Mouse (Mus musculus) thymus, adult 2 months (tissue): ENCODE measurements around the gene Aco2.

ENCODE experiments used
- CTCF ChIP-seq: fragments of 200-500 bp; IDR thresholded peaks from 2 replicates; pipeline ENCODE4 v1.5.1; 2012; ENCODE audit warnings: mild to moderate bottlenecking, control low read depth, low read length, moderate library complexity, borderline replicate concordance; ENCODE audit not compliant: control insufficient read depth, poor library complexity, insufficient read depth; ENCODE audit errors: extremely low read depth
- POLR2A ChIP-seq: fragments of 200-500 bp; IDR thresholded peaks from 2 replicates; pipeline ENCODE4 v1.6.1; 2012; ENCODE audit warnings: mild to moderate bottlenecking, low read length, control low read depth, moderate library complexity; ENCODE audit not compliant: control insufficient read depth, poor library complexity, insufficient read depth; ENCODE audit errors: extremely low read depth

DNA sequence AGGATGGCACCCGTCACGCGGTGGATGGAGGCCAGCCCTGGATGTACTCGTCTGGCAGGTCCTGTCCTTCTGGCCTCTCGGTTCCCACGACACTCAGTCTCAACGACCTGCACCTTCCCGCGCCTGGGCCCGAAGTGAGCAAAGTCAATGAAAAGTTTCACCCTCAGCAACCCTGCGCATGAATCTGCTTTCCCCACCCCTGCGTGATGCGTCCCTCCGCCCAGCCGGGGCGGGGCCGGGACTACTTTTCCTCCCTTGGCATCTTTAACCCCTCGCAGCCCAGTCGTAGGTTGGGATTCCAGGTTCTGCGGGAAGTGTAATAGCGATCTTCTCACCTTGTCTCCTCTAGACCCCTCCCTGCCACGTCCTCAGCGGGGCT is 14.0 kb upstream of the Aco2 start:
- no peak for TF ChIP-seq CTCF
- TF ChIP-seq POLR2A = peak; percentile 100
